Mouse (Mus musculus) B cell, adult 2 months (primary cell): Measurements from ENCODE around the gene Ccdc125.
A peak's percentile ranks its signal among the peaks of the same experiment; 100 is the strongest.
"Not testable (repeated sequence)": the region's sequence is repeated elsewhere in the genome, so short reads cannot be mapped to it uniquely, and the experiment has no call there.

Experiments used
- DNase-seq, 2 experiments: peaks; one replicate each; pipeline ENCODE4 v3.0.0; 2022

The Ccdc125 gene

GRCm38 (mm10) chr13:100721656-100722055 lies 52.1 kb downstream of the Ccdc125 start:
- DNase-seq: no peak

GRCm38 (mm10) chr13:100724051-100724754 lies 54.7 kb downstream of the Ccdc125 start:
- no peak for DNase-seq

GRCm38 (mm10) chr13:100725194-100725593 lies 55.7 kb downstream of the Ccdc125 start:
- DNase-seq: no peak

- no peak for DNase-seq
These were observed 58.6 kb downstream of the Ccdc125 start for GRCm38 (mm10) chr13:100728086-100728485.

GRCm38 (mm10) chr13:100728530-100728929 lies 59.0 kb downstream of the Ccdc125 start:
- DNase-seq: not testable (repeated sequence)

DNA sequence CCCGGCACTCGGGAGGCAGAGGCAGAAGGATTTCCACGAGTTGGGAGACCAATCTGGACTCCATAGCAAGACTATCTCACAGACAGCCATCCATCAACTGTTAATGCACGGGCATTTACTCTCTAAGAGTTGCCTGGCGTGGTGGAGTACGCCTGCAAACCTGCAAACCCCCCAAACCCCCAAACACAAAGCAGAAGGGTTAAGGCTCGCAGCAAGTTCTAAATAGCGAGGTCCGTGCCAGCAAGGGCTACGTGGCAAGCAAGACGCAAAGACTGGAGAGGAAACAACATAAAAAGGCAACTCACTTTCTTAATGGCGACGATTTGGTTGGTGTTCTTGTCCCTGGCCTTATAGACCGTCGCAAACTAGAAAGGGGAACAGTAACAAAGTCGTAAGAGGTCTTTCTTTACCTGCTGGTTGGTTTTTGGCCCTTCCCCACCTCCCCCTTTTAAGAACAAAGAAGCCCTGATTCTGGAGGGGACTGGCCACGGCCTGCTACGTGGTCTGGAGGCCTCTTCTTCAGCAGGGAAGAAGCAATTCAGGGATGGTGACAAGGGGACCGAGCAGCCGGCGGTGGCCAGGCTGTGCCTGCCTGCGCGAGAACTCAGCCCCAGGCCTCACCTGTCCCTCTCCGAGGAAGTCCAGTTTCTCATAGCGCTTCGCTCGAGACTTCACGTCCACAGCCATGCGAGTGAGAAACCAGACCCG lies 60.8 kb downstream of the Ccdc125 start:
- DNase-seq: peak in 1 of 2 experiments; percentile 36

DNA sequence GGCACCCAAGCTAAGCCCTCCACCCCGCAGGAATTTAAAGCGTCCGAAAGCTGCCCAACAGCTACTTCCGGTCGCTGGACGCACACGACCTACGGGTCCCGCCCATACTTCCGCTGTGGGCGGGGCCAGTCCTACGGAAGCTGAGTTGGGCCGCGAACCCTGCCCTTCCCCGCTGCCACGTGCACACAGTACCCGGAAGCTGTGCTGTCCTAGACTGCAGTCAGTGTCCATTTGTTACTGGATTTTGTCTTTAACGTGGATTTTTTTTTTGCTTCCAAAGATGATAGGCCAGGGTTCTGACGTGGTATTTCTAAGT lies 61.3 kb downstream of the Ccdc125 start, which contains the start of gene Cdk7:
Gene Cdk7 (minus strand): TSS at position 79 of the 316 bp plus-strand sequence.
- DNase-seq: peak; percentile 93

DNA sequence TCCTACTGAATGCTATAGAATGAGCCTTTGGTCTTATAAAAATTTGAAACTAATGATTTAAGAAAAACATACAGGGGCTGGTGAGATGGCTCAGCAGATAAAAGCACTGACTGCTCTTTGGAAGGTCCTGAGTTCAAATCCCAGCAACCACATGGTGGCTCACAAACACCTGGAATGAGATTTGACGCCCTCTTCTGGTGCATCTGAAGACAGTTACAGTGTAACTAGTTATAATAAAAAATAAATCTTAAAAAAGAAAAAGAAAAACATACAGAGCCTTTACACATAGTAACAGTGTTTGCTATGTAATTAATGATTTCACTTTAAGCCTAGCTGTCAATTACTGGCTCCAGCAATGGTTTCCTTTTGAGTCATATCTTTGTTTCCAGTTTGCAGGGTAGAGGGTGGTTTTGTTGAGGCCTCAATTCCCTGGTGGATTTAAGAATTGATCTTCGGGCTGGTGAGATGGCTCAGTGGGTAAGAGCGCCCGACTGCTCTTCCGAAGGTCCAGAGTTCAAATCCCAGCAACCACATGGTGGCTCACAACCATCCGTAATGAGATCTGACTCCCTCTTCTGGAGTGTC lies 62.0 kb downstream of the Ccdc125 start:
- DNase-seq: peak; percentile 4 to 5

- DNase-seq: no peak
These were observed 63.2 kb downstream of the Ccdc125 start for GRCm38 (mm10) chr13:100732756-100733155.

GRCm38 (mm10) chr13:100742831-100743230 lies 73.3 kb downstream of the Ccdc125 start:
- DNase-seq: no peak

DNA sequence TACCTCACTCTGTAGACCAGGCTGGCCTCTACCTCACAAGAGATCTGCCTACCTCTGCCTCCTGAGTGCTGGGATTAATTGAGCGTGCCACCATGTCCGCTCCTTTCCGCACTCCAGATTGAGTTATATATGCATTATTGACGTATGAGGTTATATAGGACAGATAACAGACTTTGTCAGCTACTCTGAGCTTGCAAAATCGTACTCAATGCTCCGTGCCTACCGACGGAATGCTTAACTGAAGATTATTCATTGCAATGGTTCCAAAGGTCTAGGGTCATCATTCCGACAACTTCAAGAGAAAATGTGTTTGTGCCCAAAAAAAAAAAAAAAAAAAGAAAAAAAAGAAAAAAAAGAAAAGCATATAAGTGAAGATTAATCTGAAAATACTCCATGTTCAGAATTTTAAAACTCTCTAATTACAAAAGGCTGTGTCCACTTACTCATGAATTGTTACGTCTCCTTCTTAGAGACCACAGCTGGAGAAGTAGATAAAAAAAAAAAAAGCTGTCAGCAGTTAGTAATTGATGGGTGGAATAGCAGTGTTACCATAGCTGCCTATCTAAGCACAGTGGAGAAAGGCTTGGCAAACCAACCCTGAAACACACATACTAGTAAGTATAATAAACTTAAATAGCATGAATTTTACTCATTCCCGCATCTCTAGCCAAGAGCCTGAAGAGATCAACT lies 74.0 kb downstream of the Ccdc125 start:
- DNase-seq: no peak

- peak; percentile 93 to 94 for DNase-seq
These were observed 74.7 kb downstream of the Ccdc125 start, which contains the start of gene Mrps36 for GRCm38 (mm10) chr13:100744036-100744744. TSS of gene Mrps36 (minus strand) at chr13:100744659.

- no peak for DNase-seq
These were observed 76.6 kb downstream of the Ccdc125 start for GRCm38 (mm10) chr13:100746090-100746489.
